Mouse (Mus musculus) ES-Bruce4 (cell line): ENCODE measurements around the gene Olfr455. TPM values are rescaled to one million over a fixed set of nuclear protein-coding genes. Genes with fewer than 3 reads are reported as not detected.

Source experiments
- H3K27ac ChIP-seq: 2 replicates; pipeline ENCODE4 v1.5.1; 2012; ENCODE audit warnings: low read length, inconsistent platforms; ENCODE audit not compliant: insufficient read depth
- H3K27me3 ChIP-seq: 2 replicates; pipeline ENCODE4 v1.6.1; 2012; ENCODE audit warnings: mild to moderate bottlenecking, low read length, inconsistent platforms; ENCODE audit not compliant: control insufficient read depth, poor library complexity, insufficient read depth, severe bottlenecking
- H3K36me3 ChIP-seq: 2 replicates; pipeline ENCODE4 v1.6.1; 2012; ENCODE audit warnings: inconsistent platforms, mild to moderate bottlenecking, low read length, moderate library complexity; ENCODE audit not compliant: control insufficient read depth, poor library complexity, insufficient read depth, severe bottlenecking
- H3K4me1 ChIP-seq: one replicate; pipeline ENCODE4 v1.8.1; 2011; ENCODE audit warnings: low read length; ENCODE audit not compliant: control insufficient read depth, insufficient read depth
- H3K4me3 ChIP-seq: 2 replicates; pipeline ENCODE4 v1.5.1; 2011; ENCODE audit warnings: low read depth, mild to moderate bottlenecking, low read length
- H3K9ac ChIP-seq: 2 replicates; pipeline ENCODE4 v1.6.1; 2012; ENCODE audit warnings: low read depth, mild to moderate bottlenecking, inconsistent platforms; ENCODE audit not compliant: poor library complexity, severe bottlenecking
- H3K9me3 ChIP-seq: replicated peaks from 2 replicates; pipeline ENCODE4 v1.6.1; 2012; ENCODE audit warnings: mild to moderate bottlenecking, low read length, inconsistent platforms; ENCODE audit not compliant: control insufficient read depth, poor library complexity, insufficient read depth, severe bottlenecking
- CTCF ChIP-seq: IDR thresholded peaks from one replicate; pipeline ENCODE4 v1.8.1; 2011; ENCODE audit warnings: low read depth, low read length
- EP300 ChIP-seq: IDR thresholded peaks from 2 replicates; pipeline ENCODE4 v1.6.1; 2011; ENCODE audit warnings: low read depth, low read length; ENCODE audit not compliant: insufficient read depth
- POLR2A ChIP-seq: IDR thresholded peaks from one replicate; pipeline ENCODE4 v1.8.1; 2011; ENCODE audit warnings: low read length; ENCODE audit not compliant: insufficient read depth
- polyA plus RNA-seq: library from polyadenylated mRNA; stranded (reverse); fragments of >200 nt; gene quantifications from 2 replicates; pipeline ENCODE4 v1.2.4, GENCODE M21; 2011; ENCODE audit warnings: low read depth; ENCODE audit not compliant: missing spikeins, insufficient read depth, insufficient read length

Olfr455 gene
- polyA plus RNA-seq, 1 experiment: not detected

DNA sequence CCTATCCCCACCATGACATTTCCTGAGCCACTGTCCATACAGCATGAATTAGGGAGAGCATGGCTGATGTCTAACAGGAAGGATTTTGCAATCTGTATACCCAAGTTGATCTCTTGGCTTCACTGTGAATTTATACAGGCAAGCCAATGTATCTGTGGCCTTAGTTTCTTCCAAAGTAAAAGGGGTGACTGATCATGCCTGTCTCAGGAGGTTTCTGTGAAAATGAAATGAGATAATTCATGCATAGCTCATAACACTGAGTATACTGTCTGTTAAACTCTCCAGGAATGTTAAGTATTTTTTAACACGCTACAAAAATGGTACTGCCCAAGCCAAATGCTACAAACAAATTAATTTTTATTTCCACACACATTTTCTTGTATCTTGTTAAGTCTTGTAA is 33.9 kb downstream of the Olfr455 start:
- H3K27me3 ChIP-seq: no peaks in the 10 kb centered on the region
- H3K9me3 ChIP-seq: no peaks in the 10 kb centered on the region

GRCm38 (mm10) chr6:42509311-42509710 is 38.1 kb downstream of the Olfr455 start:
- Histone ChIP-seq H3K9ac (no peak overlapping the region), H3K9me3 (no peaks in the 10 kb centered on the region), H3K27ac (no peak overlapping the region), H3K36me3 (no peaks in the 10 kb centered on the region), H3K27me3 (no peaks in the 10 kb centered on the region; the same call in 1 of the 2 replicates), H3K4me1 (no peaks in the 10 kb centered on the region), H3K4me3 (no peak overlapping the region)
- no peak for TF ChIP-seq CTCF
- no peak for TF ChIP-seq POLR2A
- no peak for TF ChIP-seq EP300

More for the DNA sequence above, 33.9 kb downstream of the Olfr455 start:
- no peak overlapping the region for H3K4me3 ChIP-seq
- TF ChIP-seq CTCF: no peak
- no peak for TF ChIP-seq EP300
- TF ChIP-seq POLR2A: no peak
- no peaks in the 10 kb centered on the region for H3K4me1 ChIP-seq
- no peak overlapping the region for H3K27ac ChIP-seq
- no peak overlapping the region for H3K9ac ChIP-seq
- H3K36me3 ChIP-seq: no peaks in the 10 kb centered on the region

DNA sequence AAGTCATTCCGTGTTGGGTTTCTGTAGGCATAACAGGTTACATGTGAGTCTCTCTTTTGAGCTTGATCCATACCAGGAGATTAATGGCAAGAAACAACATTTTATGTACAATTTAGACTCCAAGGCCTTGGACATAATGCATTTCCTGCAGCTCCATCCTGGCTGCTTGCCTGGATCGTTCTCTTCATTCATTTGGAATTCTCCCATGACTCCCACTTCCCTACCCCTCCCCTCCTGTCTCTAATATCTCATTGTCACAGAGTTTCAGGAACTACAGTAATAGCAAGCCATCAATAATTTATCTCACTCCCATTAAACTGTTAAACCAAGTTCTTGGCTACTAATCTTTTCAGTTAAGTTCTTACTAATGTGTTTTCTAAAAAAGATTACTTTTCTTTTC is 43.9 kb downstream of the Olfr455 start:
- TF ChIP-seq CTCF (no peak), POLR2A (no peak), EP300 (no peak)
- Histone ChIP-seq H3K4me3 (no peak overlapping the region), H3K27ac (no peak overlapping the region), H3K9me3 (peaks cover 4% of the 10 kb centered on the region), H3K36me3 (no peaks in the 10 kb centered on the region), H3K4me1 (no peaks in the 10 kb centered on the region), H3K9ac (no peak overlapping the region), H3K27me3 (no peaks in the 10 kb centered on the region; the same call in 1 of the 2 replicates)

DNA sequence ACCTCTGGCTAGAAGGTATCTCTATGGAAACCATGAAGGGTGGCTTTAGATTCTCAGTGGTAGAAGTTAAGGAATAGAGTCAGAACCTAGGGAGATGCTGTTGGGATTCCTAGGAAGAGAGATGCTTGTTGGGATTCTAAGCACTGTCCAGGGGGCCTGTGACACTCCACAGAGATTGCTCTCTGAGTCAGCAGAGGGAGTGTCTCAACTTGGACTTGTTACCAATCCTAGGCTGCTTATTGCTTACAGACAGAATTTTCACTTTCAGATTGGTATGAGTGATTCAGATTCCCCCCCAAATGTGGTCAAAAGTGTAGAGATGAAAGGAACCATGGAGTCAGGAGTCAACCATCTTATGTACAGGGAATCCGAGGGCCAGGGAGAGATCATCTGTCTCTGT is 57.7 kb downstream of the Olfr455 start:
- no peaks in the 10 kb centered on the region for H3K27me3 ChIP-seq
- TF ChIP-seq EP300 (no peak), CTCF (no peak), POLR2A (no peak)

DNA sequence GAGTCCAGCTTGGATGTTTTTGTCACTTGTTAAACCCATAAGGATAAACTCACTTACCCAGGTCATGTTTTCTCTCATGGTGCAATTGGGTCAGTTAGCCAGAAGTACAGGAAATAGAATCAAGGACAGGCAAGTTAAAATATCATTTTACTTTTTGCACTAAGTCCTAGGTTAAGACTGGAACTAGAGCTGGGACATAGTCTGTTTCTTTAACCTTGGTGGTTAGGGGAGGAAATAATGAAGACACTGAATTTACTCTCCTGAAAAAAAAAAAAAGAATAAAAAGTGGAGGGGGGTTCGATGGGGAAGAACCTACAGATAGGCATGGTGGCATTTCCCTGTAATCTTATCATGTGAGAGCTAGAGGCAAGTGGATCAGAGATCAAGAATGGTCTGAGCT is 60.3 kb downstream of the Olfr455 start, which contains the start of gene Olfr456:
Olfr456 (minus strand) TSS at position 101 of the 400 bp plus-strand sequence.
- Histone ChIP-seq H3K9ac (no peak within 1 kb of the TSS), H3K4me3 (no peak within 1 kb of the TSS), H3K9me3 (no peaks in the 10 kb centered on the region), H3K27me3 (no peaks in the 10 kb centered on the region), H3K4me1 (no peaks in the 10 kb centered on the region), H3K36me3 (no peaks in the 10 kb centered on the region), H3K27ac (no peak within 1 kb of the TSS)
- no peak for TF ChIP-seq POLR2A
- TF ChIP-seq CTCF: no peak
- TF ChIP-seq EP300: no peak

More for the DNA sequence above, 57.7 kb downstream of the Olfr455 start:
- Histone ChIP-seq H3K36me3 (no peaks in the 10 kb centered on the region), H3K9me3 (no peaks in the 10 kb centered on the region), H3K4me1 (no peaks in the 10 kb centered on the region), H3K27ac (no peak overlapping the region), H3K4me3 (no peak overlapping the region), H3K9ac (no peak overlapping the region)

Other genes with a start within 250 kb of the Olfr455 start
- gene Fam131b, start 222.9 kb downstream of the Olfr455 start, polyA plus RNA-seq: 0.63 and 1.3 TPM in 2 replicates
- gene Zyx, start 198.0 kb downstream of the Olfr455 start, polyA plus RNA-seq: 42.6 and 52.2 TPM in 2 replicates
- gene Epha1, start 174.3 kb downstream of the Olfr455 start, polyA plus RNA-seq: 19.3 and 20.6 TPM in 2 replicates
- 1.5 TPM in 1 of 2 replicates, not detected in the other for gene Tas2r143, start 147.3 kb downstream of the Olfr455 start, polyA plus RNA-seq
- gene Tas2r135, start 142.2 kb downstream of the Olfr455 start, polyA plus RNA-seq: not detected in 2 replicates
- gene Tas2r126, start 113.1 kb downstream of the Olfr455 start, polyA plus RNA-seq: not detected in 2 replicates
- not detected in 2 replicates for gene Olfr458, start 82.4 kb downstream of the Olfr455 start, polyA plus RNA-seq
- not detected in 2 replicates for gene Olfr457, start 71.3 kb downstream of the Olfr455 start, polyA plus RNA-seq
- not detected in 2 replicates for gene Olfr456, start 60.4 kb downstream of the Olfr455 start, polyA plus RNA-seq
- gene Tcaf3, start 50.1 kb upstream of the Olfr455 start, polyA plus RNA-seq: not detected in 2 replicates
- 3.4 and 4.5 TPM in 2 replicates for gene Tcaf2, start 97.7 kb upstream of the Olfr455 start, polyA plus RNA-seq
- 25.2 and 35.6 TPM in 2 replicates for gene Tcaf1, start 162.5 kb upstream of the Olfr455 start, polyA plus RNA-seq
- not detected in 2 replicates for gene Olfr453, start 191.8 kb upstream of the Olfr455 start, polyA plus RNA-seq
- not detected in 2 replicates for gene Olfr38, start 208.8 kb upstream of the Olfr455 start, polyA plus RNA-seq
- gene Olfr452, start 237.5 kb upstream of the Olfr455 start, polyA plus RNA-seq: not detected in 2 replicates